Mouse (Mus musculus): ENCODE data around the gene Ust.

Gene Ust

DNA sequence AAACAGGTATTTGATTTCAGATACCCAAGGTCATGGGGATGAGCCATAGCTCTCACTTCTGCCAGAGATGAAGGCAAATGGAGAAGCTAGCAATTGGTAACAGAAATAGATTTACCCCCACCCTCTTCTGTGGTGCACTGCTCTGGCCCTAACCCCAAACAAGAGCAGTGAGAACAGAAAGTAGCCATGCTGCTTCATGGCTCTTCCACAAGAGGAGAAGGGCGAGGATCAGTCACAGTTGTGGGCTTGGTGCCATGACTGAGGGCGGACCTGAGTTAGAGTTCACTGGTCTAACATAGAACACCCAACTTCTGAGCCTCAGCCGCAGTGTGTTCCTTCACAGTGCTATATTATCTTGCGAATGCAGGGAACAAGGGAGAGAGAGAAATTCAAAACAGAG, 13.8 kb downstream of the Ust start:
- DNase-seq (ENCODE audit: low read depth, low spot score), result no peak

DNA sequence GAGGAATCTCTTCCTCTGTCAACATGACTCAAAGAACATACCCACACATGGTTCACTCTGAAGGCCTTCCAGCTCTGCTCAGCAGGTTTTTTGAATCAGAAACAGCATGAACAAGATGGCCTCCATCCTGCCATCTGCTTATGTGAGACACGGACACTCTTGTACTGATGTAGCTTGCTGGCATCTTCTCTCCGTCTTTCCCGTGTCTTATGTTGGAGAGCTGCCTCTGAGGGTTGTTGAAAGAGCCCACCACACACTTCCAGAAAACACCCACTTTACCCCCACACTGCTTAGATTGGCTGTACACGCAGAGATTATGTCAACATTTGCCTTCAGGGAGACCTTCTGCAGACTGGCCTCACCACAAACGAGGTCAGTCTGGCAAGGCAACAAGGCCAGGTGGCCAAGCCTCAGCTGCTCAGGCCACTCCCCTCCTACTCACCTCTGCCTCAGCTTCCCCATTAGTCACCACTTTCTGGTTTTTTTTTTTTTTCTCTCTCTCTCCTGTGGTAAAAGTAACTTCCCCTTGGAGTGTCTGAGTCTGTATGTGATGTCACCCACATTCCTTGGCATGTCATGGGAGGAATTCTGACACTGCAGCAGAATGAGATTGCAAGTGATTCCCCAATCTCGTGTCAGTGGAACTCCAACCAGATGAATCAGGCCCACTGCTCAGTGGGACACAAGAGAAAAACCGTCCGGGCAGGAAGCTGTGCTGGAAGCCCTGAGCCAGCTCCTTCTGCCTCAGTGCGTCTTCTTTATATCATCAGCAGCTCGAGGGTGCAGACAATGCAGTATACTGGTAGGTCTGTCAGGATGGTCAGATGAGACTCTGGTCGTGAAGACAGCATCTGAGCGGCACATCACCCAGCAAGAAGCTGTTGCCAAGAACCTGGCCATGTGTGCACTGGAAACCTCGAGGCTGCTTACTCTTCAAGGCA, 19.4 kb downstream of the Ust start:
- DNase-seq (ENCODE audit: low read depth, low spot score), result no peak

DNA sequence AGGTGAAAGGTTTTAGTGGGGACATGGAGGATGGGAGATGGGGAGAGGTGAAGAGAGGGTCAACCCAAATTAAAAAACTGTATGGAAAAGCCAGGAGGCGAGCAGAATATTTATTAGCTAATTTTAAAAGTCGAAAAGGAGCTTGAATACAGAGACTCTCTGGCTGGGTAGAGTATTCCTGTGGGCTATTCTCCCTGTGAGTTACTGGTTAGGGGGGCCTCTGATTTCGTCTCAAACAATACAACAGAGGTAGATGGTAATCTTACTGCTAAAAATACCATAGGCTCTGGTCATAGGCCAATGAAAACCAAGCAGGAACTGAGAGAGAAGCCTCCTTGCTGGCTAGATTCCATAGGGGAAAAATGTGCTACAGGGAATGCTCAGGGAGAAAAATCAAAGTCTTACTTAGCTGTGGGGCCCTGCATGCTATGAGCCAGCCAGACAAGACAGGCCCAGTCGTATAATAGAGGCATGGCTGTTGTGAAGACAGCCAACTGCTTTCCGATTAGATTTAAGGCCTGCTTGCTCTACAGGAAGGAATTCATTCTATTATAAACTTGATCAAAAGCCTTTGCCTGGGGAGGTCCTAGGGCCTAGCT, 23.0 kb downstream of the Ust start:
- no peak for DNase-seq (ENCODE audit: low read depth, low spot score)

DNA sequence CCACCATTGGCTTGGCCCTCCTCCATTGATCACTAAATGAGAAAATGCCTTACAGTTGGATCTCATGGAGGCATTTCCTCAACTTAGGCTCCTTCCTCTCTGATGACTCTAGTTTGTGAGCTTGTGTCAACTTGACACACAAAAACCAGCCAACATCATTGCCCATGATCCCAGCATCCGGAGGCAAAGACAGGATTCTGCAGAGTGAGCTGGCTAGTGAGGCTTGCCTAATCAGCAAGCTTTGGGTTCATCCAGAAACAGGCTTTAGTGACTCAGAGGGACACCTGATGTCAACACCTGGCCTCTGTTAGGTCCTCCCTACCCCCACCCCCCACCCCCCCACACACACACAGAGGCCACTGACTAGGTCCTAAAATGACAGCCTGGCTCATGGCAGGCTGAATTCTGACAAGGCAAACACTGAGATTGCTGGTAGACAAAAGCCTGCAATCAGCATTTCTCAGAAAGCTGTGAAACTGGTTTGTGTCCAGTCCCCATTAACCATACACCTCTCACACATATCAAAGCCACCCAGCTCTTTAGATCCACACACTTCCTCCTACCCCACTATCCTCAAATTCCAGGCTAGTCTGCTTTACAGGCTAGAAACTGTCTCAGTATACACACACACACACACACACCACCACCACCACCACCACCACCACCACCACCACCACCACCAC, 26.6 kb downstream of the Ust start:
- no peak for DNase-seq (ENCODE audit: low read depth, low spot score)

DNA sequence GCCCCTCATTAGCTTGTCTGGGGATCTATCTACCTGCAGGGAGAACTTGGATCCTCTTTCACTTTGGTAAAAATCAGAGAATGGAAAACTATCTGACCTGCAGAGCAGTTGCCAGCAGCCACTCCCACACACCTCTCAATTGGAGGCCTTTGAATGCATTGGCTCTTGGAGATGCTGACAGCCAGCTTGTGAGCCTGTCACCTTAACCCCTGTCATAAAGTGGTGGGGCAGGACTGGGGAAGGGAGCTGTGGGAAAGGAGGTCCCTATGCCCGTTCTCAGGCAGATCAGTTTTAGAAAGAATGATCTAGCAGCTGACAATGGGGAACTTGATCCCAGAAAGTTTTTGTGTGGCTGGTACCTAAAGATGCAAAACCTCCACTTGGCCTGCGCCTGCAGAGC, 31.2 kb downstream of the Ust start:
- no peak for DNase-seq (ENCODE audit: low read depth, low spot score)

DNA sequence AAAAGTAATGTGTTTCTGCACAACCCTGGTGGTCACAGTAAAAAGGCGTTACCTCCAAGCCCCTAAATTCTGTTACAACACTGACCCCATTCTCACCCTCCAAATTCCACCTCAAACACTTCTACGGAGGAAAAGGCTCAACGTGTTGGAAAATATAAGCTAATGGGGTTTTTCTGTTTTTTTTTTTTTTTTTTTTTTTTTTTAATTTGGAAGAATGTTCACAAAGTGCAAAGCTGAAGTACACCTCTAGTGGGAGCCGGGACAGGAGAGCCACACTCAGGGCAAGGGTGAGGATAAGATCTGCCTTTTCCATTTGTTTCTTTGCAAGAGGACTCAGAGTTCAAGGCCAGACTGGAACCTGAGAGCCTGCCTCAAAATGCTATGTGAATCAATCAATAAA, 34.1 kb downstream of the Ust start:
- no peak for DNase-seq (ENCODE audit: low read depth, low spot score)

DNA sequence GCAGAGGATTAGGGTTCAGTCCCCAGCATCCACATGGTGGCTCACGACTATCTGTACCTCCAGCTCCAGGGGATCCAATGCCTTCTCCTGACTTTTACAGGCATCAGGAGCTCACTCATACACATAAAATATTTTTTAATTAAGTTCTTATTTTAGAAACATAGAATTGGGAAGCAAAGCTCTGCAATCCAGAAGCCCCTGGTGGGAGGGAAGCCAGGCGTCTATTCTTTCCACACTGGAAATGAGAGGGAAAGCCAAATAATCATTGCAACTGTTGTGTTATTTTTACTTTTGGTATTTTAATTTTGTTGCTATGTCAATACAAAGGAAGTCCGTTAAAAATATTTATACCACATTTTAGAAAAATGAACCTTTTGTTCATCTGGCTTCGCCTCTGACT, 35.8 kb downstream of the Ust start:
- no peak for DNase-seq (ENCODE audit: low read depth, low spot score)

DNA sequence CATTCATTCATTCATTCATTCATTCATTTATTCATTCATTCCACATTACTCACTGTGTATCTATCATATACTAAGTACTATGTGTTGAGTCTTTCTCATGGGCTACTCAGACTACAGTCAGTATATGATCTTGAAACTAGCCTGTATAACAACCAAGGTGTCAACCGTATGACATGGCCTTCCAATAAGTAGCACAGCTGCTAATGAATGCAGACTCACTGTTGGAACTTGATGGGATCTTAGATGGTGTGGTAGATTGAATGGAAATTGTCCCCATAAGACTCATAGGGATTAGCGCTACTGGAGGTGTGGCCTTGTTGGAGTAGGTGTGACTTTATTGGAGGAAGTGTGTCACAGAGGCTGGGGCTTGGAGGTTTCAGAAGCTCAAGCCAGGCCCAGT, 38.8 kb downstream of the Ust start:
- DNase-seq (ENCODE audit: low read depth, low spot score), result no peak

DNA sequence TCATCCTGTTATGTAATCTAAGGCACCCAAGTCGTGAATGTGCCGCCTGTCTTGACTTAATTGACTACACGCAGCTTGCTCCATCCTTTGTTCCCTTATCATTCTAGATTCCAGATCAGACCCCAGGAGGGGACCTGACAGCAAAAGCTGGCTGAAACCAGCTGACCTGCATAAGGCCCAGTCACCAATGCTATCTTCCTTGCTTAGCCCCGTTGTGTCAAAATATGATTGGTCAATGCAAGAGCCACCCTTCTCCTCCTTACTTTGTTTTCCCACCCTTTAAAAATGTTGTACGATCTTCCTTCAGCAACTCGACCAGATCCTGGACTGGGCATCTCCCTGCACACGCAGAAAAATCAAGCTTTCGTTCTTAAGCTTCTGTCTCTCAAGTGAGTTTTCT, 40.7 kb downstream of the Ust start:
- no peak for DNase-seq (ENCODE audit: low read depth, low spot score)

DNA sequence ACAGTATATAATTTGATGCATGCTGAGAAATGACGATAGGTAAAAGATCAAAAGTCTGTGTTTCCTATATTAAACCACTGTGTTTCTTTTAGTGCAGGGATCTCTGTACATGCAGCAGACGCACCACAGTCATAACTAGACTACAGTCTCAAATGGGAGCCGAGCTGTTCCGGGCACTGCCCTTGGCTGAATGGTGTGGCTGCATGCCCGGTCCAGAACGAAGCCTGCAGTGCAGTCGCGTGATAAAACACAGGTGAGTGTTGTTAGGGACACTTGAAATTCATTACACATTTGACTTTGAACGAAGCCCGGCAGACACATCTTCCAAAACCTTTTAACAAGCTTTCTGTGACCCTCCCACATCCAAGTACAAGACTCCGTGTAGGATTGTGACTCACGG, 46.6 kb downstream of the Ust start:
- no peak for DNase-seq (ENCODE audit: low read depth, low spot score)

DNA sequence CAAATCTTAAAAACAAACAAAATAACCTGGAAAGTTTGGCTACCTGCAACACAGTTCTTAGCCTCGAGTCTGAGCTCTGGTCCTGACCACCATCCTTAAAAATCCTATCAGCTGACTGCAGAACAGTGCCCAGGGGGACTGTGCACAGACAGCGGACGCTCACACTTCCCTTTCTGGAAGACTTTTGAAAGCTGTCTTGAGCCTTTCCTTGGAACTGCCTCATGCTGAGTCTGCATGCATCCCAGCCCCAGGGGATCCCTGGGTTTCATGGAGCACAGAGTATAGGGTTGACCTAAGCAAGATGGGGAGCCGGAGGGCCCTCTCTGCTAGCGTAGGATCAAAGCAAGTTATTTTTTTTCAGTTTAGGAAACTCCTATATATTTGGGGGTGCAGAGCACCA, 47.6 kb downstream of the Ust start:
- DNase-seq (ENCODE audit: low read depth, low spot score), result no peak

DNA sequence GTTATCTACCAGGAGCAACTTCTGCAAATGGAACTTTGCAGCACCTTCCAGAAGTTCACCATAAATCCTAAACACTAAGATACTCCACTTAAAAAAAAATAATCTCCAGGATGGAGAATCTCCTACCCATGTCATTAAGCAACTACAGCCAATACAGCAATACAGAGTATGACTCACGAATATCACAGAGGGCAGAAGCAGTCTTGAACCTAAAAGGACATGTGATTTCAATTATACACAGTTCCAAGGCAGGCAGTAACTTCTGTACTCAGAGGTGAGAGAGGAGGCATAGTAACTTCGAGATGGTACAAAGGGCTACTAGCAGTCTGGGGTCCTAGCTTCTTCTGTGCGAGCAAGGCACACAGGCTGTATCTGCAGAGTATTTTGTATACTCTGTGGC, 49.1 kb downstream of the Ust start:
- no peak for DNase-seq (ENCODE audit: low read depth, low spot score)

DNA sequence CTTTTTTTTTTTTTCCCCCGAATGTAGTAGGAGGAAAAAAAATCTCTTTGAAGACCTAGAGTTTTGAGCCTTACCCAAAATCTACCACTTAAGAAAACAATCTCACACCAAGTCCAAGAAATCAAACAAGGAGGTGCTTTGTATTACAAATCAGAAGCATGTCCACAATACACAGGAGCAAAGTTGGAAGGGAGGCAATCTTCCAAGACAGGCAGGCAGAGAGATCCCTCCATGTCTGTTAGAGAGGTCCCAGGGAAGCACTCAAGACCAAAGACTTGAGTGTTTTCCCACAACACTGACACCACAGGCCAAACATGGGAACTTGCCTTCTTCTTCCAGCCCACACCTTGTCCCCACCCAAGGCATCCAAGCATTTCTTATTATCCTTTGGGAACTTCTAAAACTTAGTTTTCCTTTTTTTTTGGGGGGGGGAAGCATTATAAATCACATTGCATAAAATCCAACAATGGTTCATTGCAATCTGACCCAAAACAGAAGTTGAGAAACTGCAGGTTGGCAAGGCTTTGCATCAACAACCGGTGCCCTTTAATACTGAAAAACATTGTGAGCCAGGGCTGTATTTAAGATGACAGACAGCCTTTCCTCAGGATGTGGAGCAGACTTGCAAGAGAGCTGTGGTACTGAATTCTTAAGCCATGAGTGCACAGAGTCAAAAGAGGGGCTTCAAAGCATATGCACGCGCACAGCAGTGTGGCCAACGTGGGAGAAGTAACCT, 49.8 kb downstream of the Ust start:
- DNase-seq (ENCODE audit: low read depth, low spot score), result no peak

DNA sequence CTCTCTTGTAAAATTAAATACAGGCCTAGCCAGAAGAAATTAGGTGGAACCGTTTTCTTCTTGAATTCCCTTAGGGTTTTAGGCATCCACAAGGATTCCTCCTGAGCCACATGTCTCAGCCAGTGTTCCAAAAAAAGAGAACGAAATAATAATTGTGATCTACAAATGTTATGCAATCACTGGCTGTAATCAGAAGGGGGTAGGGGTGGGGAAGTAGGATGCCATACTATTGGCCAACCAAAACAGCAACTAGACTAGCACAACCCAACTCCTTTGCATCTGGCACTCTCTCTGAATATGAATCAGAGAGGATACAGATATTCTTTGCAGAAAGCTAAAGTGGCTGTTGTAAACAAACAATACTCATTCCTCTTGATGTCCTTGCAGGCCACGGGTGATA, 52.7 kb downstream of the Ust start:
- DNase-seq (ENCODE audit: low read depth, low spot score), result no peak

DNA sequence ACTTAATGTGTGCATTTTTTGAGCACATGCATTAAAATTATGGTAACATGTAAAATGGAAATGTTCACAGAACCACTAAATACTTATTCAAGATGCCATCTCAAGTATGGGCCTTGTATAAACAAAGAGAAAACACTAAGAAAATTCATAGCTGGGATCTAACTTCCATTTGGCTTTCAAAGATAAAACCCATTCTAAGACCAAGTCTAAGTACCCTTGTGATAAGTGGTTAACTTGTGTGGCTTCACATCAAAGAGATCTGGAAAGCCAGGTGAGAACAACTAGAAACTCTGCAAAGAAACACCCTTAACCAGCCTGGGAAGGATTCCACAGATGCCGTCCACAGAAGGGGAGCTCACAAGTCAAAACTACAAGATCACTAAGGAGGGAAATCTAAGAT, 53.4 kb downstream of the Ust start:
- no peak for DNase-seq (ENCODE audit: low read depth, low spot score)

DNA sequence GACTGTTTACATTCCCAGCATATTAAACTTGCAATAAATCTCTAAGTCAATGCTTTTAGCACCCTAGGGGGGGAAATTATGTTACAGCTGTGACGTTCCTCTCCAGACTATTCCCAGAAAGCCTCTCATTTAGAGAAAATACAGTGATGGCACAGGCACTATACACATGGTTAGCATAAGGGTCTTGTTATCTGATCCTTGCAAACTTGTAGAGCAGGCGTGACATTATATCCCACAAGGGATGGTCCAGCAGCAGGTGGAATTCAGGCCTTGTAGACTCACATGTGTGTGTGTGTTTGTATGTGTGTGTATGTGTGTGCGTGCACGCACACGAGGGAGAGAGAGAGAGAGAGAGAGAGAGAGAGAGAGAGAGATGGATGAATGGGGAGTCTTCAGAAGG, 57.3 kb downstream of the Ust start:
- DNase-seq (ENCODE audit: low read depth, low spot score), result no peak

DNA sequence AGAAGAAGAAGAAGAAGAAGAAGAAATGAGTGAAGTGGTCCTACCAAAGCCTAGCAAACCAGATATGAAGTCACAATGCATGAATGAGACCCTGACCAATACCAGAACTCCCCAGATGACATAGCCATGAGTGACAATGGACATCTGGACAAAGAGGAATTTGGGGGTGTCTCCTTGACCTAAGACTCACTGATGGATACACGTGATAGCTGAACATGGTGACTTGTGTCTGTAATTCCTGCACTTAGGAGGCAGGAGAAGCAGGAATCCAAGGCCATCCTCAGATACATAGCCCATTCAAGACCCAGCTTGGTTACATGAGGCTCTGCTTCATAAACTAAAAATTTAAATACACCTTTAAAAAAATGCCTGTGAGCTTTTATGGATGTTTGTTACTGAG, 63.9 kb downstream of the Ust start:
- DNase-seq (ENCODE audit: low read depth, low spot score), result peak; percentile 3

DNA sequence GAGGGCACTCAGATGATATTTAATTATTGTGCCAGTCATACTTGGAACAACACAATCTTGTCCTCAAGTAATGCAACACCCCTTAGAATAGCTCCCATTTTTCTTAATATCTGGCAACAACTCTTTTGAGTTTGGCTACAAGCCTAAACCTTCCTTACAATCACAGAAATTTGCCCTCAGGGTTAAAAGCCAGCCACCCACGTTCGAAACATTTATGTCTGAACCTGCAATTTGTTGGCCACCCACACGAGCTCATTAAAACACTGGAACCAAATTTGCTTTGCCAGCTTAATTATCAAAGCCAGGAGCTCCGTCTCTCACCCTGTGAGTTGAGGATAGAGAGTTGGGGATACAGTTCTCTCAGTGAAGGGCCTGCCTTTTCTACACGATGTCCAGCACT, 70.9 kb downstream of the Ust start:
- DNase-seq (ENCODE audit: low read depth, low spot score), result no peak

DNA sequence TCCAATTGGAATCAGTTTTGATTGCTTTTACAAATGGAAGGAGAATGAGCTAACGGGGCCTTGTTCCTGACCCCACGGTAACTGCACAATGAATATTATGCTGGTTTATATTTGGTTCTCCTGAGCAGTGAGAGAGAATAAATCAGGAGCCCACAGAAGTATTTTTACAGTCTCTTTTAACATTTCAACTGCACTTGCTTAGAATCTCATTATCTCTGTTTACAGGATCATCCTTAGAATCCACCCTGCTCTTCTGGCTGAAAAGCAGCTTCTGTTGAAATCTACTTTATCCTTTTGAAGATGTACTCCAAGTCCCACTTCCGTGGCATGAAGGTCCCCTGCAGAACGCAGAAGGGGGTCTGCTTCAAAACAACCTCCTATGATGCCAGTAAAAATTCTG, 71.7 kb downstream of the Ust start:
- DNase-seq (ENCODE audit: low read depth, low spot score), result no peak

DNA sequence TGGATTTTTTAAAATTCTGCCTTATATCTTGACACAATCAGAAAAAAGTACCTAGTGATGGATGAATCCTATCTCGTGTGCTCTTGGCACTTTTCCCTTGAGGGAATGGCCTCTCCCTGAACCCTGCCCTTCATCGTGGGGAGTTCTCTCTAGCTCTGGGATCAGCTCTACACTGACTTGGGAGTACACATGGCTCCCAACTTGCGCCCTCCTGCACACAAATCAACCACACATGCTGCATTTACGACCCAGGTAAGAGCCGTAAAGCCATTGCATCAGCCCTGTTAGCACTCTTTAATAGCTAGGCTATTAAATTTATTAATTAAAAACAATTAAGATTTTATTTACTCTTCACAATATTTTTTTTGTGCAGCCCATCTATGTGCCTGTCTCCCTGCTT, 74.6 kb downstream of the Ust start:
- no peak for DNase-seq (ENCODE audit: low read depth, low spot score)

DNA sequence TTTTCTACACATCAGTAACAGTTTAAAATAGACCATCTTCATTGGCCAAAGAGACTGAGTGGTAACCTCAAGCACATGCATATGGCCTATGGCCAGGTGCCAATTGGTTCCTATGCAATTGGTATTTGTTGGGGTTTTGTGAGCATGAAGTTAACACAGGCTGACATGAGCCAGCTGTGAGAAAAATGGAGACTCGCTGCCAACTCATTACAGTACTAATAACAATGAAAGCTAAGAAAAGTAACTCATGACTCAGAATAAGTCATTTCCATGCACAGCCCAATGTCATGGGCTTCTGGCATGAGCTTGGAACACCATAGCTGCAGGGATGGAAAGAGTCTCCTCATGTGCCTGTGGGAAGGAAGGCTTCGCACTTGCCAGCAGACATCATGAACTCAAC, 86.8 kb downstream of the Ust start:
- no peak for DNase-seq (ENCODE audit: low read depth, low spot score)
